Mouse (Mus musculus): Measurements from ENCODE around the gene Hoxc4.

Hoxc4 gene

GRCm38 (mm10) chr15:102991782-102992181, 27.0 kb upstream of the Hoxc4 start:
- DNase-seq = no peak

GRCm38 (mm10) chr15:102992206-102992605, 26.5 kb upstream of the Hoxc4 start:
- DNase-seq = no peak

- DNase-seq = no peak
Measured at GRCm38 (mm10) chr15:102992863-102993262, 25.9 kb upstream of the Hoxc4 start.

- no peak for DNase-seq
Measured at GRCm38 (mm10) chr15:102996548-102996947, 22.2 kb upstream of the Hoxc4 start.

GRCm38 (mm10) chr15:102997431-102997830, 21.3 kb upstream of the Hoxc4 start:
- no peak for DNase-seq

- no peak for DNase-seq
Measured at GRCm38 (mm10) chr15:102997939-102998355, 20.8 kb upstream of the Hoxc4 start, which contains the start of gene Hoxc6. TSS of gene Hoxc6 (plus strand) at chr15:102998257.

- no peak for DNase-seq
Measured at GRCm38 (mm10) chr15:102998608-102999182, 20.0 kb upstream of the Hoxc4 start.

GRCm38 (mm10) chr15:102999183-102999831, 19.4 kb upstream of the Hoxc4 start:
- DNase-seq = peak; percentile 25 to 35

GRCm38 (mm10) chr15:102999955-103000354, 18.8 kb upstream of the Hoxc4 start:
- DNase-seq = no peak

- DNase-seq = no peak
Measured at GRCm38 (mm10) chr15:103000501-103000901, 18.2 kb upstream of the Hoxc4 start.

- DNase-seq = no peak
Measured at GRCm38 (mm10) chr15:103001370-103001769, 17.4 kb upstream of the Hoxc4 start.

GRCm38 (mm10) chr15:103002156-103002555, 16.6 kb upstream of the Hoxc4 start:
- DNase-seq = no peak

- DNase-seq = no peak
Measured at GRCm38 (mm10) chr15:103002821-103003448, 15.8 kb upstream of the Hoxc4 start.

GRCm38 (mm10) chr15:103005308-103005707, 13.4 kb upstream of the Hoxc4 start:
- DNase-seq = no peak

- DNase-seq = no peak
Measured at GRCm38 (mm10) chr15:103005797-103006196, 12.9 kb upstream of the Hoxc4 start.

GRCm38 (mm10) chr15:103006326-103006725, 12.4 kb upstream of the Hoxc4 start:
- DNase-seq = no peak

- DNase-seq = no peak
Measured at GRCm38 (mm10) chr15:103009265-103010111, 9.2 kb upstream of the Hoxc4 start.

- no peak for DNase-seq
Measured at GRCm38 (mm10) chr15:103010112-103010846, 8.5 kb upstream of the Hoxc4 start.

- no peak for DNase-seq
Measured at GRCm38 (mm10) chr15:103010847-103011555, 7.7 kb upstream of the Hoxc4 start.

GRCm38 (mm10) chr15:103011928-103012486, 6.7 kb upstream of the Hoxc4 start:
- no peak for DNase-seq

GRCm38 (mm10) chr15:103013238-103013984, 5.3 kb upstream of the Hoxc4 start:
- DNase-seq = peak; percentile 27 to 60
